Mouse (Mus musculus): Measurements from ENCODE around the gene Gm37240. TPM values are rescaled to one million over a fixed set of nuclear protein-coding genes. Genes with fewer than 3 reads are reported as not detected.
"Not testable (repeated sequence)": the region's sequence is repeated elsewhere in the genome, so short reads cannot be mapped to it uniquely, and the experiment has no call there.

Gene Gm37240
- polyA plus RNA-seq, 1 experiment from 2014 or later, result 4.6 TPM

GRCm38 (mm10) chr3:85584966-85585365 is 302.4 kb downstream of the Gm37240 start:
- Histone ChIP-seq H3K4me1 (replicated peaks; ENCODE audit: control insufficient read depth, insufficient read depth, low read length) (no peaks in the 10 kb centered on the region), H3K9ac (ENCODE audit: low read length) (no peak overlapping the region), H3K36me3 (ENCODE audit: control insufficient read depth, insufficient read depth, low read length) (no peaks in the 10 kb centered on the region), H3K9me3 (ENCODE audit: control insufficient read depth, low read length) (no peaks in the 10 kb centered on the region), H3K4me2 (ENCODE audit: low read depth, low read length) (no peak overlapping the region), H3K27ac (ENCODE audit: low read length) (no peak overlapping the region), H3K27me3 (ENCODE audit: control insufficient read depth, insufficient read depth, low read depth, low read length) (no peaks in the 10 kb centered on the region), H3K4me3 (ENCODE audit: low read length) (no peak overlapping the region)
- no peak for ATAC-seq (ENCODE audit: low read depth)
- 80% methylated on average over 4 of the region's 4 CpGs for WGBS

DNA sequence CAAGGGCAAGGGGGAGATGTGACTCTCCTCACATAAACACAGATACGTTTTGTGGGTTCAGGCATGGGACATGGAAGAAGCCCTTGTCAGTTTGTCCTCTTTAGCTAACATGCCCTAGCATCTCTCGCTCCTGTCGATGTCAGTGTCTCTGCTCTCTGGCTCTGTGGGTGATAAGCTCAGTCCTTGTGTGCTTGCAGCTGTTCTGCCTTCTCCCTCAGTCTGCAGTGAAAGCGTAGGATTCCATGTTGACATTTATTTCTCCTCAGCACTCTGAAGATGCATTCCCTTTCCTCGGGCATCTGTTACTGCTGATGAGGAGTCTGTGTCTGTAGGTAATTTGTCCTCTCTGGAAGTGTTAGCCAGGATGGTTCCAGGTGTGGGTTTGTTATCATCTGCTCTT is 304.1 kb downstream of the Gm37240 start:
- no peaks in the 10 kb centered on the region for H3K4me1 ChIP-seq (replicated peaks; ENCODE audit: control insufficient read depth, insufficient read depth, low read length)
- no peak for ATAC-seq (ENCODE audit: low read depth)
- H3K4me3 ChIP-seq (ENCODE audit: low read length), result no peak overlapping the region
- no peaks in the 10 kb centered on the region for H3K27me3 ChIP-seq (ENCODE audit: control insufficient read depth, insufficient read depth, low read depth, low read length)
- no peaks in the 10 kb centered on the region for H3K36me3 ChIP-seq (ENCODE audit: control insufficient read depth, insufficient read depth, low read length)
- H3K9me3 ChIP-seq (ENCODE audit: control insufficient read depth, low read length), result no peaks in the 10 kb centered on the region
- 71% methylated on average over 5 of the region's 5 CpGs for WGBS
- no peak overlapping the region for H3K9ac ChIP-seq (ENCODE audit: low read length)
- no peak overlapping the region for H3K27ac ChIP-seq (ENCODE audit: low read length)
- no peak overlapping the region for H3K4me2 ChIP-seq (ENCODE audit: low read depth, low read length)

DNA sequence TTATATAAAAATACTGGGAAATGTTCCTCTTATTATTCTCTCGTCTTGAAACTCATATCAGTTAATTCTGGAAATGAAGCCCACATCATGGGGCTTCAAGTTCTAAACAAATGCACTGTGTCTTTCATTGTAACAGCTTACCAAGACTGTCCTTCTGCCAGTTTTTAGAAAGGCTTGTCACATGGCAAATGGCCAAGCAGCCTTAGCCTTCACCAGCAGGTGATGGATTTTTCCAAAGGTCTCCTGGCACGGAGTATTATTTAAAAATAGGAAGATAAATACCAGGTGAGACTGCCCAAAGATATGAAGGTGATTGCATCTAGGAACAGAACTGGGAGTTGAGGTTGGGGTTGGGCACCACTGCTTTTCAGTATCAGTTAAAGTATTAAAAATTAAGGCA is 304.6 kb downstream of the Gm37240 start:
- no peak for ATAC-seq (ENCODE audit: low read depth)
- H3K4me2 ChIP-seq (ENCODE audit: low read depth, low read length), result no peak overlapping the region
- WGBS, result 67% methylated on average over 2 of the region's 2 CpGs
- no peak overlapping the region for H3K9ac ChIP-seq (ENCODE audit: low read length)
- H3K36me3 ChIP-seq (ENCODE audit: control insufficient read depth, insufficient read depth, low read length), result no peaks in the 10 kb centered on the region
- no peak overlapping the region for H3K4me3 ChIP-seq (ENCODE audit: low read length)
- H3K27me3 ChIP-seq (ENCODE audit: control insufficient read depth, insufficient read depth, low read depth, low read length), result no peaks in the 10 kb centered on the region
- H3K27ac ChIP-seq (ENCODE audit: low read length), result no peak overlapping the region
- no peaks in the 10 kb centered on the region for H3K9me3 ChIP-seq (ENCODE audit: control insufficient read depth, low read length)
- H3K4me1 ChIP-seq (replicated peaks; ENCODE audit: control insufficient read depth, insufficient read depth, low read length), result no peaks in the 10 kb centered on the region

DNA sequence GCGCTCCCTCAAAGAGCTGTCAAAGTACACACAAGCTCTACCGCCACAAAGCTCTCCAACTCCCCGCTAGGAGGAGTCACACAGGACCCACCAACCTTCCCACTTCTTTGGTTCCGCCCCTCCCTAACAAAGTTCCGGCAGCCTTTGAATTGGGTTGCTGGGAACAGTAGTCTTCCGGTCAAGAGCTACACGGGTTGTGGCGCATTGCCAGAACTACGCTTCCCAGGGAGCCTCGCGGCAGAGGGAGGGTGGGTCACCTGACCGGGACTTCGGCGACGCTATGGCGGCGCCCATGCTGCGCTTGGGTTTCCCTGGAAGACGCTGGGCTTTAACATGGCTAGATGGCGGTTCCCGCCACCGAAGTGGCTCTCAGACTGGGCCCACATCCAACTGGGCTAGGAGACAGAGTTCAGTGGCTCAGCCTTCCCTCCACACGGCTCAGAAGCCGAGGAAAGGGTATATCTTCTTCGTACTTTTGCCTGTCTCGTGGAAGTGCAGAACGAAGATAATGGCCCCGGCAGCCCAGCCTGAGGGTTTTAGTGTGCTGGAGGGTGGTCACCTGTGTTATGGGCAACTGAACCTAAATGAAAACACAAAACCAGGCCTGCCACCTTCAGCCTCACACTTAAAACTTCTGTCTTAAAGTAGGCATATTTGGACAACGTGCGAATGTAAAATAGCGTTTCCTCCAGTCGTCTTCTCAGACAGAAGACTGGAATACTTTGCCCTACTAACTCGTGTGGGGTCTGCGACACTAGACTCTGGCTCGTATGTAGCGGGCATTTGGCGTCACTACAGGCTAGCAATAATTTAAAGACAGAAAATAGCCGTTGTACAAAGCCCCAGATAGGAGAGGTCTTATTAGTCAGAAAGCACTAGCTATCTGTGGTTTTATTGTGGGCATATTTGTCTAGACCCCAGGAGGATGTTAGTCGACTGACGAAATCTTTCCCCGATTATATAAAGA is 313.2 kb downstream of the Gm37240 start, which contains the start of gene Gatb:
Gene Gatb (plus strand): TSS at position 256 of the 967 bp plus-strand sequence.
- peak within 1 kb of the TSS; percentile 88 for H3K9ac ChIP-seq (ENCODE audit: low read length)
- peak within 1 kb of the TSS; percentile 92 for H3K4me2 ChIP-seq (ENCODE audit: low read depth, low read length)
- peak within 1 kb of the TSS; percentile 84 for H3K4me3 ChIP-seq (ENCODE audit: low read length)
- 2% methylated on average over 41 of the region's 41 CpGs for WGBS
- peak within 1 kb of the TSS; percentile 71 for H3K27ac ChIP-seq (ENCODE audit: low read length)
- 0 out of 2 replicates have a peak, but pooled peaks cover 2% of the 10 kb centered on the region for H3K4me1 ChIP-seq (replicated peaks; ENCODE audit: control insufficient read depth, insufficient read depth, low read length)
- no peaks in the 10 kb centered on the region for H3K27me3 ChIP-seq (ENCODE audit: control insufficient read depth, insufficient read depth, low read depth, low read length)
- H3K36me3 ChIP-seq (ENCODE audit: control insufficient read depth, insufficient read depth, low read length), result no peaks in the 10 kb centered on the region
- peak; percentile 100 for ATAC-seq (ENCODE audit: low read depth)
- H3K9me3 ChIP-seq (ENCODE audit: control insufficient read depth, low read length), result no peaks in the 10 kb centered on the region

- H3K27me3 ChIP-seq (ENCODE audit: control insufficient read depth, insufficient read depth, low read depth, low read length), result no peaks in the 10 kb centered on the region
- 0 out of 2 replicates have a peak, but pooled peaks cover 2% of the 10 kb centered on the region for H3K4me1 ChIP-seq (replicated peaks; ENCODE audit: control insufficient read depth, insufficient read depth, low read length)
- peak overlapping the region; percentile 84 for H3K4me3 ChIP-seq (ENCODE audit: low read length)
- WGBS, result 21% methylated on average over 6 of the region's 6 CpGs
- H3K9me3 ChIP-seq (ENCODE audit: control insufficient read depth, low read length), result no peaks in the 10 kb centered on the region
- peak overlapping the region; percentile 70 for H3K4me2 ChIP-seq (ENCODE audit: low read depth, low read length)
- H3K9ac ChIP-seq (ENCODE audit: low read length), result peak overlapping the region; percentile 64
- no peak overlapping the region for H3K27ac ChIP-seq (ENCODE audit: low read length)
- no peak for ATAC-seq (ENCODE audit: low read depth)
- H3K36me3 ChIP-seq (ENCODE audit: control insufficient read depth, insufficient read depth, low read length), result no peaks in the 10 kb centered on the region
Observed at GRCm38 (mm10) chr3:85573216-85573863, 314.0 kb downstream of the Gm37240 start.

DNA sequence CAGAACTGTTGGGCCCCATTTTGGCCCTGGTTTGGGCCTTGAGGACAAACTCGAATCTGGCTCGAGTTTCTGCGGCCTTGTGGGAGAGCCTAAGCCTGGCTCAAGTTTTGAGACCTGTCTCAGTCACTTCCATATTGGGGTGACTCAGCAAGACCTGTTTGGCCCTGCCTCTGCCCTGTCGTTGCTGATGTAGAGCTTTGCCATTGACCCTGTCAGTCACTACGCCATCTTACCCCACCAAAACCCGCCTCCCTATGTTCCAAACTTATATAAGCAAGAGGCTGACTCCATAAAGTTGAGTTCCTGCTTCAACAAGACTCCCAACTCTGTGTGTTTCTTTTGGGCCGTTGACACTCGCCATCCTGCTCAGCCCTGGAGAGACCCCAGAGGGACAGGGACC is 314.8 kb downstream of the Gm37240 start:
- H3K4me2 ChIP-seq (ENCODE audit: low read depth, low read length); H3K36me3 ChIP-seq (ENCODE audit: control insufficient read depth, insufficient read depth, low read length); H3K9me3 ChIP-seq (ENCODE audit: control insufficient read depth, low read length); H3K4me3 ChIP-seq (ENCODE audit: low read length); H3K9ac ChIP-seq (ENCODE audit: low read length); H3K4me1 ChIP-seq (replicated peaks; ENCODE audit: control insufficient read depth, insufficient read depth, low read length); H3K27me3 ChIP-seq (ENCODE audit: control insufficient read depth, insufficient read depth, low read depth, low read length); ATAC-seq (ENCODE audit: low read depth); H3K27ac ChIP-seq (ENCODE audit: low read length): not testable (repeated sequence)
- 85% methylated on average over 8 of the region's 8 CpGs for WGBS

- Histone ChIP-seq H3K27me3 (ENCODE audit: control insufficient read depth, insufficient read depth, low read depth, low read length) (no peaks in the 10 kb centered on the region), H3K27ac (ENCODE audit: low read length) (no peak overlapping the region), H3K9ac (ENCODE audit: low read length) (no peak overlapping the region), H3K4me3 (ENCODE audit: low read length) (no peak overlapping the region), H3K4me1 (replicated peaks; ENCODE audit: control insufficient read depth, insufficient read depth, low read length) (0 out of 2 replicates have a peak, but pooled peaks cover 2% of the 10 kb centered on the region), H3K36me3 (ENCODE audit: control insufficient read depth, insufficient read depth, low read length) (no peaks in the 10 kb centered on the region), H3K9me3 (ENCODE audit: control insufficient read depth, low read length) (no peaks in the 10 kb centered on the region), H3K4me2 (ENCODE audit: low read depth, low read length) (no peak overlapping the region)
- no peak for ATAC-seq (ENCODE audit: low read depth)
- WGBS, result 53% methylated on average over 2 of the region's 2 CpGs
Observed at GRCm38 (mm10) chr3:85571276-85571675, 316.0 kb downstream of the Gm37240 start.

DNA sequence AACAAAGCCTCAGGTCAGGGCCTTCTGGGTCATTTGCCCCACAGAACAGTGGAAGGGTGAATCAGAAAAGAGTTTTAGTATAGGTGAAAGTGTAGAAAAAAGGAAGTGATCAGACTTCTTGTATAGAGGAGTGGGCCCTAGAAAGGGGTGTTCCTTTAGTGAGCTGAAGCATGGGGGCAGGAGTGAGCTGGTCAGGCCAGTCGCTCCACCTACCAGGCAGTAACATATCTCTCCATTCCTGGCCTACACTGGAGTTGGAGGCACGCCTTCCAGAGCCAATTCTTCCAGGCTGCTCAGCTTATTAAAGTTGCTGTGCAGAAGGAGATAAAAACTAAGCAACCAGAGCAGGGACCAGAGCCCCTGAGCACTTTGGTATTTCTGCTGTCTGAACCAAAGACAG is 322.7 kb downstream of the Gm37240 start:
- Histone ChIP-seq H3K27me3 (ENCODE audit: control insufficient read depth, insufficient read depth, low read depth, low read length) (no peaks in the 10 kb centered on the region), H3K4me1 (replicated peaks; ENCODE audit: control insufficient read depth, insufficient read depth, low read length) (no peaks in the 10 kb centered on the region), H3K4me3 (ENCODE audit: low read length) (no peak overlapping the region), H3K9me3 (ENCODE audit: control insufficient read depth, low read length) (no peaks in the 10 kb centered on the region), H3K36me3 (ENCODE audit: control insufficient read depth, insufficient read depth, low read length) (no peaks in the 10 kb centered on the region), H3K4me2 (ENCODE audit: low read depth, low read length) (no peak overlapping the region), H3K9ac (ENCODE audit: low read length) (no peak overlapping the region), H3K27ac (ENCODE audit: low read length) (no peak overlapping the region)
- 60% methylated on average over 2 of the region's 2 CpGs for WGBS
- no peak for ATAC-seq (ENCODE audit: low read depth)

DNA sequence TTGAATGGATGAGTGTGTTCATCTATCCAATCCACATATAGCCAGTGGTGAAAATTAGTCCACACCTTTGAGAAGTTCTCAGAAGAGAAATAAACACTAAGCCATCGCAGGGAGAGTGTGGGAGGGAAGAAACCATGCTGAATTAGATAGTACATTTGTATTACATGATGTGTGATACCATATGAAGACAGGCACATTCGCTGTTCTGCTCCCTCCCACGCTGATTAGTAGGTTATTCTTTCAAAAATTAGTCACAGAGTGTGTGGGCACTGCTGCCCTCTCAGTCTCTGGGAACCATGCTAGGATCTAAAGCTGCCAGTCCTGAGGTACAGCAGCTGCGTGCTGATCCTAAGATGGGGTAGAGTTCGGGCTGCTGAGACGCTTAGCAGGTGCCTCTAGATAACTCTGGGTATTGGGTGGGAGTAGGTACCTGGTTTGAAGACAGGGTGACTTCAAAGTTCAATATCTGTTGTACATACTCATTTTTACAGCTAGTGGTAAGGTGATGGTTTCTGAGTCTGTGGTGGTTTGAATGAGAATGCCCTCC is 333.5 kb downstream of the Gm37240 start:
- H3K4me2 ChIP-seq (ENCODE audit: low read depth, low read length), result no peak overlapping the region
- no peak overlapping the region for H3K27ac ChIP-seq (ENCODE audit: low read length)
- no peaks in the 10 kb centered on the region for H3K27me3 ChIP-seq (ENCODE audit: control insufficient read depth, insufficient read depth, low read depth, low read length)
- 78% methylated on average over 6 of the region's 6 CpGs for WGBS
- ATAC-seq (ENCODE audit: low read depth), result no peak
- H3K4me3 ChIP-seq (ENCODE audit: low read length), result no peak overlapping the region
- H3K9ac ChIP-seq (ENCODE audit: low read length), result no peak overlapping the region
- no peaks in the 10 kb centered on the region for H3K4me1 ChIP-seq (replicated peaks; ENCODE audit: control insufficient read depth, insufficient read depth, low read length)
- no peaks in the 10 kb centered on the region for H3K36me3 ChIP-seq (ENCODE audit: control insufficient read depth, insufficient read depth, low read length)
- H3K9me3 ChIP-seq (ENCODE audit: control insufficient read depth, low read length), result no peaks in the 10 kb centered on the region
